Mouse (Mus musculus) embryonic facial prominence, embryonic 15.5 days (tissue): ENCODE results near the gene Nsun4. TPM values are rescaled to one million over a fixed set of nuclear protein-coding genes. Genes with fewer than 3 reads are reported as not detected.

ENCODE experiments used
- ATAC-seq: fragments of 200-750 bp; cut with Nextera tagmentation; 2 replicates; pipeline ENCODE4 v1.8.0; 2017; ENCODE audit warnings: low read depth, moderate TSS enrichment; ENCODE audit not compliant: insufficient number of reproducible peaks, low FRiP score, low TSS enrichment
- H3K27ac ChIP-seq: fragments of 300-500 bp; sonication (generic); replicated peaks from 2 replicates; pipeline ENCODE4 v1.5.1; 2015; ENCODE audit warnings: mild to moderate bottlenecking, inconsistent platforms
- H3K27me3 ChIP-seq: fragments of 300-500 bp; sonication (generic); 2 replicates; pipeline ENCODE4 v1.6.1; 2015; ENCODE audit warnings: inconsistent platforms
- H3K36me3 ChIP-seq: fragments of 300-500 bp; sonication (generic); 2 replicates; pipeline ENCODE4 v1.6.1; 2015; ENCODE audit warnings: mild to moderate bottlenecking, inconsistent platforms
- H3K4me1 ChIP-seq: fragments of 300-500 bp; sonication (generic); 2 replicates; pipeline ENCODE4 v1.6.1; 2015; ENCODE audit warnings: inconsistent platforms
- H3K4me2 ChIP-seq: fragments of 300-500 bp; sonication (generic); replicated peaks from 2 replicates; pipeline ENCODE4 v1.6.1; 2015; ENCODE audit warnings: mild to moderate bottlenecking, inconsistent platforms
- H3K4me3 ChIP-seq: fragments of 300-500 bp; sonication (generic); replicated peaks from 2 replicates; pipeline ENCODE4 v1.5.1; 2015; ENCODE audit warnings: mild to moderate bottlenecking, inconsistent platforms
- H3K9ac ChIP-seq: fragments of 300-500 bp; sonication (generic); 2 replicates; pipeline ENCODE4 v1.6.1; 2015; ENCODE audit warnings: inconsistent platforms
- H3K9me3 ChIP-seq: fragments of 300-500 bp; sonication (generic); replicated peaks from 2 replicates; pipeline ENCODE4 v1.6.1; 2016; ENCODE audit warnings: inconsistent platforms
- WGBS: fragments of 180-500 bp; shearing (Covaris S2); methylation state at CpG from one replicate; pipeline ENCODE4 v1.1.7; 2015; 5-methylcytosine and 5-hydroxymethylcytosine counted together
- polyA plus RNA-seq: library from polyadenylated mRNA; unstranded; fragments of >200 nt; fragmentation: Nextera tagmentation; extraction: Ambion mirVana; gene quantifications from 2 replicates; pipeline ENCODE4 v1.2.1, GENCODE M21; 2015

The Nsun4 gene
- polyA plus RNA-seq, 1 experiment from 2014 or later: 17.9 TPM

GRCm38 (mm10) chr4:116042186-116042585 lies 11.5 kb downstream of the Nsun4 start:
- no peak overlapping the region for H3K4me3 ChIP-seq
- H3K27me3 ChIP-seq: no peaks in the 10 kb centered on the region
- no peak overlapping the region for H3K27ac ChIP-seq
- H3K9me3 ChIP-seq: no peaks in the 10 kb centered on the region
- 66% methylated on average over 3 of the region's 3 CpGs for WGBS
- H3K4me2 ChIP-seq: no peak overlapping the region
- no peak for ATAC-seq
- H3K4me1 ChIP-seq: no peaks in the 10 kb centered on the region
- H3K9ac ChIP-seq: no peak overlapping the region
- peaks cover 20% of the 10 kb centered on the region for H3K36me3 ChIP-seq

- 93% methylated on average over 2 of the region's 2 CpGs for WGBS
- no peak for ATAC-seq
- H3K4me1 ChIP-seq: no peaks in the 10 kb centered on the region
- H3K27me3 ChIP-seq: no peaks in the 10 kb centered on the region
- no peak overlapping the region for H3K4me2 ChIP-seq
- H3K36me3 ChIP-seq: peaks cover 23% of the 10 kb centered on the region
- no peak overlapping the region for H3K27ac ChIP-seq
- no peaks in the 10 kb centered on the region for H3K9me3 ChIP-seq
- H3K9ac ChIP-seq: no peak overlapping the region
- H3K4me3 ChIP-seq: no peak overlapping the region
Observed at GRCm38 (mm10) chr4:116040466-116040865, 13.2 kb downstream of the Nsun4 start.

GRCm38 (mm10) chr4:116033374-116033773 lies 20.3 kb downstream of the Nsun4 start:
- no peaks in the 10 kb centered on the region for H3K9me3 ChIP-seq
- no peak overlapping the region for H3K4me3 ChIP-seq
- WGBS: 75% methylated on average over 5 of the region's 5 CpGs
- H3K4me1 ChIP-seq: no peaks in the 10 kb centered on the region
- no peak for ATAC-seq
- no peak overlapping the region for H3K9ac ChIP-seq
- H3K4me2 ChIP-seq: no peak overlapping the region
- peaks cover 26% of the 10 kb centered on the region for H3K36me3 ChIP-seq
- H3K27ac ChIP-seq: no peak overlapping the region
- H3K27me3 ChIP-seq: no peaks in the 10 kb centered on the region

GRCm38 (mm10) chr4:116032906-116033305 lies 20.8 kb downstream of the Nsun4 start:
- Histone ChIP-seq H3K9ac (no peak overlapping the region), H3K4me3 (no peak overlapping the region), H3K27me3 (no peaks in the 10 kb centered on the region), H3K4me2 (no peak overlapping the region), H3K27ac (no peak overlapping the region), H3K9me3 (no peaks in the 10 kb centered on the region), H3K36me3 (peaks cover 26% of the 10 kb centered on the region), H3K4me1 (no peaks in the 10 kb centered on the region)
- no peak for ATAC-seq
- 90% methylated on average over 9 of the region's 9 CpGs for WGBS

- Histone ChIP-seq H3K27ac (no peak within 1 kb of the TSS), H3K27me3 (peaks cover 63% of the 10 kb centered on the region), H3K36me3 (no peaks in the 10 kb centered on the region), H3K9me3 (no peaks in the 10 kb centered on the region), H3K4me2 (peak within 1 kb of the TSS; percentile 100), H3K4me3 (peak within 1 kb of the TSS; percentile 62), H3K9ac (peak within 1 kb of the TSS; percentile 37), H3K4me1 (peaks cover 13% of the 10 kb centered on the region; the same call in 1 of the 2 replicates)
- peak; percentile 39; the same call in 1 of the 2 replicates for ATAC-seq
- 6% methylated on average over 18 of the region's 18 CpGs for WGBS
Observed at GRCm38 (mm10) chr4:116017902-116018746, 35.6 kb downstream of the Nsun4 start, which contains the start of gene Faah. Gene Faah (minus strand): TSS chr4:116017926.

DNA sequence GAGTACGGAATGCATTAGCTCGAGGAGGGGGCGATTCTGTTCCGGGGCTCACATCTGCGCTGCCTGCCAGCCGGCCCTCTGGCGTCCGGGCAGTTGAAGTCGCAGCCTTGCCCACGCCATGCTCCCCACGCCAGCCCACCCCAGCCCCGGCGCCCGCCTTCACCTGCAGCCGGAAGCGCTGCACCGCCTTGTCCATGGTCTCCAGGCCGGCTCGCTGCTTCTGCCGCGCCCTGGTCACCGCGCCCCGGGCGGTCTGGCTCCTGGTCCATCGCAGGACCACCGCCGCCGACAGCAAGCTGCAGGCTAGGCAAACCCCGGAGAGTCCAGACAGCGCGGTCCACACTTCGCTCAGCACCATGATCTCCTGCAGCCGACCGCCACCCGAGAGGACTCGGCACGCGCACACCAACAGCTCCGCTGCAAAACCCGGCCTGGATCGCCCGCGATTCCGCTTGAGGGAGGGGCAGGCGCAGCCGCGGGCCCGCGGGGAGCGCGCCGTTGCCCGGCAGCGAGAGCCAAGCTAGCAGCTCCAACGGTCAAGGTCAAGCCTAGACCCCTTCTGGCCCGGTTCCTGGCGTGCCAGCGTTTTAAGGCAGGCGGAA lies 36.3 kb downstream of the Nsun4 start:
- peak; percentile 65 for ATAC-seq
- no peak overlapping the region for H3K27ac ChIP-seq
- H3K9me3 ChIP-seq: no peaks in the 10 kb centered on the region
- WGBS: under 1% methylated on average over 60 of the region's 60 CpGs
- peaks cover 13% of the 10 kb centered on the region; the same call in 1 of the 2 replicates for H3K4me1 ChIP-seq
- H3K9ac ChIP-seq: peak overlapping the region; percentile 37
- peak overlapping the region; percentile 62 for H3K4me3 ChIP-seq
- peaks cover 63% of the 10 kb centered on the region for H3K27me3 ChIP-seq
- H3K4me2 ChIP-seq: peak overlapping the region; percentile 100
- no peaks in the 10 kb centered on the region for H3K36me3 ChIP-seq

- Histone ChIP-seq H3K27me3 (peaks cover 63% of the 10 kb centered on the region), H3K4me2 (peak overlapping the region; percentile 100), H3K9me3 (no peaks in the 10 kb centered on the region), H3K27ac (no peak overlapping the region), H3K36me3 (no peaks in the 10 kb centered on the region), H3K4me1 (peaks cover 13% of the 10 kb centered on the region; the same call in 1 of the 2 replicates), H3K9ac (peak overlapping the region; percentile 37), H3K4me3 (peak overlapping the region; percentile 62)
- 0 out of 2 replicates have a peak, but pooled peaks have one; percentile 21 for ATAC-seq
- 11% methylated on average over 16 of the region's 16 CpGs for WGBS
Observed at GRCm38 (mm10) chr4:116016862-116017299, 36.8 kb downstream of the Nsun4 start.

DNA sequence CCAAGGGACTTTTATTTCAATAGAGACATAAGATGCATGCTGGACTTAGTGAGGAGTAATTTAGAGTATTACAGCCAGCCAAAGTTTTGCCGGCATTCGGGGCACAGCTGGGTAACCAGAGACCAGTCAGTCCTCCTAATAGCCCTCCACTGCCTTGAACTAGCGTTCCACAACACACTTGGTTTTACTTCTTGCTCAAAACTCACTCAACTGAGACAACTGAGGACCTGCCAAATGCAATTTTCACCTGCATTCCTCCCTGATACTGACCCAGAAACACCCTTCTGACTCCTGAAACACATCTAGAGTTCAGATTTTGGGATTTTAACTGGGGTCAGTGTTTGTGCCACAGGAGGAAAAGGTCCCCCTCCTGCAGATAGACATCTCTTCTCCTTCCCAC lies 37.3 kb downstream of the Nsun4 start:
- H3K4me3 ChIP-seq: peak overlapping the region; percentile 62
- no peak overlapping the region for H3K9ac ChIP-seq
- H3K36me3 ChIP-seq: no peaks in the 10 kb centered on the region
- no peaks in the 10 kb centered on the region for H3K9me3 ChIP-seq
- no peak for ATAC-seq
- WGBS: 31% methylated on average over 3 of the region's 3 CpGs
- peak overlapping the region; percentile 100; the same call in 1 of the 2 replicates for H3K4me2 ChIP-seq
- peaks cover 13% of the 10 kb centered on the region; the same call in 1 of the 2 replicates for H3K4me1 ChIP-seq
- H3K27ac ChIP-seq: no peak overlapping the region
- peaks cover 66% of the 10 kb centered on the region for H3K27me3 ChIP-seq

DNA sequence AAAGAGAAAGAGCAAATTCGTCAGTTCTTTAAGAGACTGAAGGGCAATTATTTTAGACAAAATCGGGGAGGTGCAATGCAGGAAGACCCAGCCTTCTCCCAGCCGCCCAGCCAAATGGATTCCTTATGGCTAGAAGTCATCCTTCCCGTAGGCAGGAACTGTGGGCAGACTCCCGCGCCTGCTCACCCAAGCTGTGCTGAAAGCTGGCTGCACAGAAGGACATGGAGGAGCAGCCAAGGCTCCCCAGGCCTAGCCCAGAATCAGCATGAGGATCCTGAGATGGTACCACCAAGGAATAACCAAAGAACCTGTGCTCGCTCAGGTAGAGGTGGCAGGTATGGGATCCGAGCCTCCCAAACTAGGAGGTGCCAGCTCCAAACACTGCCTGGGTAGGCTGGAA lies 37.7 kb downstream of the Nsun4 start:
- WGBS: 50% methylated on average over 8 of the region's 8 CpGs
- H3K36me3 ChIP-seq: no peaks in the 10 kb centered on the region
- H3K9ac ChIP-seq: no peak overlapping the region
- no peak overlapping the region for H3K27ac ChIP-seq
- H3K27me3 ChIP-seq: peaks cover 68% of the 10 kb centered on the region
- no peaks in the 10 kb centered on the region for H3K9me3 ChIP-seq
- no peak overlapping the region; the same call in 1 of the 2 replicates for H3K4me3 ChIP-seq
- peaks cover 13% of the 10 kb centered on the region; the same call in 1 of the 2 replicates for H3K4me1 ChIP-seq
- H3K4me2 ChIP-seq: no peak overlapping the region
- ATAC-seq: no peak

- Histone ChIP-seq H3K9ac (no peak overlapping the region), H3K9me3 (no peaks in the 10 kb centered on the region), H3K4me1 (peaks cover 13% of the 10 kb centered on the region; the same call in 1 of the 2 replicates), H3K4me2 (no peak overlapping the region), H3K4me3 (no peak overlapping the region), H3K27ac (no peak overlapping the region), H3K36me3 (no peaks in the 10 kb centered on the region), H3K27me3 (peaks cover 68% of the 10 kb centered on the region)
- WGBS: 84% methylated on average over 5 of the region's 5 CpGs
- no peak for ATAC-seq
Observed at GRCm38 (mm10) chr4:116015502-116015901, 38.2 kb downstream of the Nsun4 start.

DNA sequence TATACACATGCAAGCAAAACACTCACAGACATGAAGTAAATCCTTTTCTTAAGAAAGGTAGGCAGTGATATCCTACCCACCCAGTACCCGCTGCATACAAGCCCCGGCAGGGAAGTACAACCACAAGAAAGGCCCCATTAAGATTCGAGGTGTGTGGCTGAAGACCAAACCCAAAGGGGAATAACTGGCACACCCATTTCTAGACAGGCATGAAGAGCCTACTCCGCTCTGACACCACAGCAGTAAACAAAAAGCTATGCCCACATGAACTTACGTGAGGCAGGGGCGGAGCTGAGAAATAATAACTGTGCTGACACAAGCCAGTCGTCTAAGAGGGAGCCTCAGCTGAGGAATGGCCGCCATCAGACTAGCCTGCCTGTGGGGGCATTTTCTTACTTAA lies 43.5 kb downstream of the Nsun4 start:
- 53% methylated on average over 8 of the region's 8 CpGs for WGBS
- ATAC-seq: no peak

More for the DNA sequence above, 43.5 kb downstream of the Nsun4 start:
- Histone ChIP-seq H3K36me3 (no peaks in the 10 kb centered on the region), H3K27ac (no peak overlapping the region), H3K9ac (no peak overlapping the region), H3K9me3 (no peaks in the 10 kb centered on the region), H3K4me2 (no peak overlapping the region), H3K4me1 (no peaks in the 10 kb centered on the region), H3K27me3 (peaks cover 19% of the 10 kb centered on the region), H3K4me3 (no peak overlapping the region)
